Mouse (Mus musculus) hematopoietic stem cell, adult 5-6 weeks (primary cell): ENCODE data around the gene Keap1. TPM values are rescaled to one million over a fixed set of nuclear protein-coding genes. Genes with fewer than 3 reads are reported as not detected.
A peak's percentile ranks its signal among the peaks of the same experiment; 100 is the strongest.

ENCODE experiments used
- ATAC-seq, 2 experiments: fragments of 125-278 bp in 1 of 2; replicated peaks in 1 of 2; 2 replicates each; pipeline ENCODE4 v1.8.0; 2016 to 2017; ENCODE audit warnings: inconsistent platforms in 2 of 2, mild to moderate bottlenecking in 2 of 2, moderate number of reproducible peaks in 2 of 2, low read depth in 1 of 2, moderate TSS enrichment in 1 of 2; ENCODE audit not compliant: low FRiP score in 2 of 2, poor library complexity in 2 of 2, severe bottlenecking in 2 of 2, insufficient read depth in 1 of 2, low TSS enrichment in 1 of 2
- total RNA-seq: library from RNA; stranded (forward); fragments of 172-1452, 232-1000 nt; gene quantifications from 2 replicates; pipeline ENCODE4 v1.2.3, GENCODE M21; 2017

The Keap1 gene
- total RNA-seq, 1 experiment from 2014 or later, result 37.4 TPM

GRCm38 (mm10) chr9:21219820-21220219 lies 19.3 kb downstream of the Keap1 start:
- ATAC-seq, result no peak

- ATAC-seq, result no peak
Observed at GRCm38 (mm10) chr9:21216050-21216841, 22.9 kb downstream of the Keap1 start.

- no peak; a peak in 1 of 4 replicates for ATAC-seq
Observed at GRCm38 (mm10) chr9:21213617-21214190, 25.5 kb downstream of the Keap1 start.

GRCm38 (mm10) chr9:21211624-21212023 lies 27.5 kb downstream of the Keap1 start:
- no peak for ATAC-seq

GRCm38 (mm10) chr9:21210821-21211220 lies 28.3 kb downstream of the Keap1 start:
- no peak for ATAC-seq

- no peak for ATAC-seq
Observed at GRCm38 (mm10) chr9:21208626-21209025, 30.5 kb downstream of the Keap1 start.

GRCm38 (mm10) chr9:21206848-21207247 lies 32.3 kb downstream of the Keap1 start:
- ATAC-seq, result no peak

- no peak for ATAC-seq
Observed at GRCm38 (mm10) chr9:21204528-21205272, 34.5 kb downstream of the Keap1 start.

GRCm38 (mm10) chr9:21204156-21204527 lies 35.0 kb downstream of the Keap1 start:
- no peak for ATAC-seq

GRCm38 (mm10) chr9:21198960-21199359 lies 40.2 kb downstream of the Keap1 start:
- no peak for ATAC-seq

- ATAC-seq, result no peak
Observed at GRCm38 (mm10) chr9:21197981-21198380, 41.2 kb downstream of the Keap1 start.

- ATAC-seq, result no peak
Observed at GRCm38 (mm10) chr9:21196521-21197433, 42.4 kb downstream of the Keap1 start.

- 0 out of 4 replicates have a peak, but pooled peaks of 1 of the 2 experiments have one; percentile 37 for ATAC-seq
Observed at GRCm38 (mm10) chr9:21195736-21196505, 43.2 kb downstream of the Keap1 start.

- peak; percentile 41 to 44; a peak in 2 of 4 replicates for ATAC-seq
Observed at GRCm38 (mm10) chr9:21194787-21195493, 44.2 kb downstream of the Keap1 start.

GRCm38 (mm10) chr9:21193786-21194185 lies 45.4 kb downstream of the Keap1 start:
- ATAC-seq, result no peak

GRCm38 (mm10) chr9:21190670-21191069 lies 48.5 kb downstream of the Keap1 start:
- no peak for ATAC-seq
